Mouse (Mus musculus) stomach, embryonic 14.5 days (tissue): ENCODE results near the gene 4930523C07Rik. TPM values are rescaled to one million over a fixed set of nuclear protein-coding genes. Genes with fewer than 3 reads are reported as not detected.

Experiments used
- ATAC-seq: fragments of 200-750 bp; cut with Nextera tagmentation; 2 replicates; pipeline ENCODE4 v1.8.0; 2017; ENCODE audit warnings: low read depth, moderate TSS enrichment; ENCODE audit not compliant: insufficient number of reproducible peaks, insufficient read depth, low FRiP score
- H3K27ac ChIP-seq: fragments of 300-500 bp; sonication (generic); 2 replicates; pipeline ENCODE4 v1.5.1; 2014; ENCODE audit warnings: mild to moderate bottlenecking, low read length, moderate library complexity, mixed read lengths
- H3K27me3 ChIP-seq: fragments of 300-500 bp; sonication (generic); 2 replicates; pipeline ENCODE4 v1.6.1; 2014; ENCODE audit warnings: low read length, control low read depth, mixed read lengths; ENCODE audit not compliant: control insufficient read depth, insufficient read depth
- H3K36me3 ChIP-seq: fragments of 300-500 bp; sonication (generic); 2 replicates; pipeline ENCODE4 v1.6.1; 2014; ENCODE audit warnings: mild to moderate bottlenecking, control low read depth, low read length, moderate library complexity, mixed read lengths; ENCODE audit not compliant: control insufficient read depth, insufficient read depth
- H3K4me1 ChIP-seq: fragments of 300-500 bp; sonication (generic); 2 replicates; pipeline ENCODE4 v1.6.1; 2014; ENCODE audit warnings: low read length, control low read depth, mixed read lengths; ENCODE audit not compliant: control insufficient read depth, insufficient read depth
- H3K4me2 ChIP-seq: fragments of 300-500 bp; sonication (generic); replicated peaks from 2 replicates; pipeline ENCODE4 v1.6.1; 2014; ENCODE audit warnings: low read depth, low read length, control low read depth
- H3K4me3 ChIP-seq: fragments of 300-500 bp; sonication (generic); 2 replicates; pipeline ENCODE4 v1.5.1; 2014; ENCODE audit warnings: low read depth, low read length, control low read depth
- H3K9ac ChIP-seq: fragments of 300-500 bp; sonication (generic); replicated peaks from 2 replicates; pipeline ENCODE4 v1.6.1; 2014; ENCODE audit warnings: low read depth, mild to moderate bottlenecking, control low read depth, low read length, moderate library complexity, mixed read lengths
- H3K9me3 ChIP-seq: fragments of 300-500 bp; sonication (generic); 2 replicates; pipeline ENCODE4 v1.6.1; 2016; ENCODE audit warnings: low read depth, low read length, control low read depth; ENCODE audit not compliant: control insufficient read depth
- WGBS: fragments of 180-500 bp; shearing (Covaris S2); extraction: QIAGEN DNeasy Blood & Tissue Kit; methylation state at CpG from one replicate; pipeline ENCODE4 v1.1.7; 2014; 5-methylcytosine and 5-hydroxymethylcytosine counted together
- polyA plus RNA-seq: library from polyadenylated mRNA; unstranded; fragments of >200 nt; fragmentation: Nextera tagmentation; extraction: Ambion mirVana; gene quantifications from 2 replicates; pipeline ENCODE4 v1.2.1, GENCODE M21; 2014

4930523C07Rik gene
- polyA plus RNA-seq, 1 experiment from 2014 or later = 22.1 TPM

GRCm38 (mm10) chr1:160105426-160105825 is 61.2 kb downstream of the 4930523C07Rik start:
- H3K4me2 ChIP-seq = no peak overlapping the region
- ATAC-seq = no peak
- no peaks in the 10 kb centered on the region for H3K27me3 ChIP-seq
- H3K4me3 ChIP-seq = no peak overlapping the region
- no peak overlapping the region for H3K27ac ChIP-seq
- no peaks in the 10 kb centered on the region for H3K4me1 ChIP-seq
- H3K9me3 ChIP-seq = no peaks in the 10 kb centered on the region
- H3K36me3 ChIP-seq = no peaks in the 10 kb centered on the region
- 71% methylated on average over 5 of the region's 5 CpGs for WGBS
- no peak overlapping the region for H3K9ac ChIP-seq

- no peak overlapping the region for H3K9ac ChIP-seq
- H3K4me2 ChIP-seq = no peak overlapping the region
- no peak overlapping the region for H3K27ac ChIP-seq
- no peaks in the 10 kb centered on the region for H3K9me3 ChIP-seq
- WGBS = 71% methylated on average over 2 of the region's 2 CpGs
- H3K4me3 ChIP-seq = no peak overlapping the region
- no peaks in the 10 kb centered on the region for H3K36me3 ChIP-seq
- no peaks in the 10 kb centered on the region for H3K27me3 ChIP-seq
- no peaks in the 10 kb centered on the region for H3K4me1 ChIP-seq
- ATAC-seq = no peak
Measured at GRCm38 (mm10) chr1:160108604-160109003, 64.4 kb downstream of the 4930523C07Rik start.

- H3K36me3 ChIP-seq = no peaks in the 10 kb centered on the region
- no peaks in the 10 kb centered on the region for H3K4me1 ChIP-seq
- ATAC-seq = peak; percentile 78
- no peak overlapping the region for H3K9ac ChIP-seq
- H3K27me3 ChIP-seq = no peaks in the 10 kb centered on the region
- no peak overlapping the region for H3K4me2 ChIP-seq
- WGBS = 64% methylated on average over 2 of the region's 2 CpGs
- no peaks in the 10 kb centered on the region for H3K9me3 ChIP-seq
- H3K4me3 ChIP-seq = no peak overlapping the region
- no peak overlapping the region; the same call in 1 of the 2 replicates for H3K27ac ChIP-seq
Measured at GRCm38 (mm10) chr1:160123957-160124356, 79.8 kb downstream of the 4930523C07Rik start.

Other genes with a start within 250 kb of the 4930523C07Rik start
- 18.3 and 20.2 TPM in 2 replicates for gene Tnn, start 109.2 kb downstream of the 4930523C07Rik start, polyA plus RNA-seq
- gene Mrps14, start 150.8 kb downstream of the 4930523C07Rik start, polyA plus RNA-seq = 259 and 261 TPM in 2 replicates
- gene Cacybp, start 168.5 kb downstream of the 4930523C07Rik start, polyA plus RNA-seq = 202 and 226 TPM in 2 replicates